Mouse (Mus musculus): ENCODE results near the gene Spen. TPM values are rescaled to one million over a fixed set of nuclear protein-coding genes. Genes with fewer than 3 reads are reported as not detected.

Spen gene
- polyA plus RNA-seq, 1 experiment = 46.9 TPM

- peaks cover 3% of the 10 kb centered on the region for H3K4me1 ChIP-seq (ENCODE audit: control insufficient read depth, insufficient read depth, low read length)
- H3K27me3 ChIP-seq (ENCODE audit: control insufficient read depth, insufficient read depth, low read length, poor library complexity, severe bottlenecking) = no peaks in the 10 kb centered on the region
- H3K36me3 ChIP-seq (ENCODE audit: control insufficient read depth, insufficient read depth, low read length, poor library complexity, severe bottlenecking) = no peaks in the 10 kb centered on the region
- no peak overlapping the region for H3K27ac ChIP-seq (ENCODE audit: insufficient read depth, low read length)
- peak overlapping the region; percentile 14; the same call in 1 of the 2 replicates for H3K4me3 ChIP-seq (ENCODE audit: low read depth, low read length)
- no peaks in the 10 kb centered on the region for H3K9me3 ChIP-seq (replicated peaks; ENCODE audit: control insufficient read depth, insufficient read depth, low read length, poor library complexity, severe bottlenecking)
- no peak overlapping the region for H3K9ac ChIP-seq (ENCODE audit: low read depth, poor library complexity, severe bottlenecking)
- no peak for TF ChIP-seq POLR2A (IDR thresholded peaks at IDR 0.05; ENCODE audit: insufficient read depth, low read length)
- no peak for TF ChIP-seq EP300 (IDR thresholded peaks at IDR 0.05; ENCODE audit: insufficient read depth, low read depth, low read length)
Measured at GRCm38 (mm10) chr4:141433191-141433590, 105.2 kb downstream of the Spen start.

- Histone ChIP-seq H3K27ac (ENCODE audit: insufficient read depth, low read length) (no peak overlapping the region), H3K27me3 (ENCODE audit: control insufficient read depth, insufficient read depth, low read length, poor library complexity, severe bottlenecking) (no peaks in the 10 kb centered on the region), H3K4me3 (ENCODE audit: low read depth, low read length) (no peak overlapping the region), H3K36me3 (ENCODE audit: control insufficient read depth, insufficient read depth, low read length, poor library complexity, severe bottlenecking) (no peaks in the 10 kb centered on the region), H3K9me3 (replicated peaks; ENCODE audit: control insufficient read depth, insufficient read depth, low read length, poor library complexity, severe bottlenecking) (no peaks in the 10 kb centered on the region), H3K4me1 (ENCODE audit: control insufficient read depth, insufficient read depth, low read length) (peaks cover 3% of the 10 kb centered on the region), H3K9ac (ENCODE audit: low read depth, poor library complexity, severe bottlenecking) (no peak overlapping the region)
- no peak for TF ChIP-seq EP300 (IDR thresholded peaks at IDR 0.05; ENCODE audit: insufficient read depth, low read depth, low read length)
- TF ChIP-seq CTCF (IDR thresholded peaks at IDR 0.05; ENCODE audit: low read depth, low read length) = no peak
- no peak for TF ChIP-seq POLR2A (IDR thresholded peaks at IDR 0.05; ENCODE audit: insufficient read depth, low read length)
Measured at GRCm38 (mm10) chr4:141432666-141433065, 105.7 kb downstream of the Spen start.

- Histone ChIP-seq H3K27ac (ENCODE audit: insufficient read depth, low read length) (no peak overlapping the region), H3K9ac (ENCODE audit: low read depth, poor library complexity, severe bottlenecking) (no peak overlapping the region), H3K27me3 (ENCODE audit: control insufficient read depth, insufficient read depth, low read length, poor library complexity, severe bottlenecking) (no peaks in the 10 kb centered on the region), H3K4me3 (ENCODE audit: low read depth, low read length) (no peak overlapping the region), H3K36me3 (ENCODE audit: control insufficient read depth, insufficient read depth, low read length, poor library complexity, severe bottlenecking) (no peaks in the 10 kb centered on the region), H3K4me1 (ENCODE audit: control insufficient read depth, insufficient read depth, low read length) (peaks cover 3% of the 10 kb centered on the region), H3K9me3 (replicated peaks; ENCODE audit: control insufficient read depth, insufficient read depth, low read length, poor library complexity, severe bottlenecking) (no peaks in the 10 kb centered on the region)
- TF ChIP-seq EP300 (IDR thresholded peaks at IDR 0.05; ENCODE audit: insufficient read depth, low read depth, low read length) (no peak), CTCF (IDR thresholded peaks at IDR 0.05; ENCODE audit: low read depth, low read length) (peak; percentile 89)
Measured at GRCm38 (mm10) chr4:141430997-141431396, 107.4 kb downstream of the Spen start.

- no peaks in the 10 kb centered on the region for H3K9me3 ChIP-seq (replicated peaks; ENCODE audit: control insufficient read depth, insufficient read depth, low read length, poor library complexity, severe bottlenecking)
- H3K27ac ChIP-seq (ENCODE audit: insufficient read depth, low read length) = no peak overlapping the region
- H3K9ac ChIP-seq (ENCODE audit: low read depth, poor library complexity, severe bottlenecking) = no peak overlapping the region
- no peaks in the 10 kb centered on the region for H3K36me3 ChIP-seq (ENCODE audit: control insufficient read depth, insufficient read depth, low read length, poor library complexity, severe bottlenecking)
- no peaks in the 10 kb centered on the region for H3K27me3 ChIP-seq (ENCODE audit: control insufficient read depth, insufficient read depth, low read length, poor library complexity, severe bottlenecking)
- TF ChIP-seq CTCF (IDR thresholded peaks at IDR 0.05; ENCODE audit: low read depth, low read length) (peak; percentile 86), EP300 (IDR thresholded peaks at IDR 0.05; ENCODE audit: insufficient read depth, low read depth, low read length) (no peak)
- peaks cover 3% of the 10 kb centered on the region for H3K4me1 ChIP-seq (ENCODE audit: control insufficient read depth, insufficient read depth, low read length)
- no peak overlapping the region for H3K4me3 ChIP-seq (ENCODE audit: low read depth, low read length)
Measured at GRCm38 (mm10) chr4:141429847-141430246, 108.5 kb downstream of the Spen start.

- H3K27ac ChIP-seq (ENCODE audit: insufficient read depth, low read length) = no peak overlapping the region
- H3K4me1 ChIP-seq (ENCODE audit: control insufficient read depth, insufficient read depth, low read length) = peaks cover 3% of the 10 kb centered on the region
- H3K9ac ChIP-seq (ENCODE audit: low read depth, poor library complexity, severe bottlenecking) = no peak overlapping the region
- H3K9me3 ChIP-seq (replicated peaks; ENCODE audit: control insufficient read depth, insufficient read depth, low read length, poor library complexity, severe bottlenecking) = no peaks in the 10 kb centered on the region
- no peaks in the 10 kb centered on the region for H3K36me3 ChIP-seq (ENCODE audit: control insufficient read depth, insufficient read depth, low read length, poor library complexity, severe bottlenecking)
- no peak overlapping the region for H3K4me3 ChIP-seq (ENCODE audit: low read depth, low read length)
- H3K27me3 ChIP-seq (ENCODE audit: control insufficient read depth, insufficient read depth, low read length, poor library complexity, severe bottlenecking) = no peaks in the 10 kb centered on the region
- TF ChIP-seq POLR2A (IDR thresholded peaks at IDR 0.05; ENCODE audit: insufficient read depth, low read length) (no peak), EP300 (IDR thresholded peaks at IDR 0.05; ENCODE audit: insufficient read depth, low read depth, low read length) (no peak), CTCF (IDR thresholded peaks at IDR 0.05; ENCODE audit: low read depth, low read length) (no peak)
Measured at GRCm38 (mm10) chr4:141429381-141429780, 109.0 kb downstream of the Spen start.

GRCm38 (mm10) chr4:141427921-141428320 lies 110.5 kb downstream of the Spen start:
- no peaks in the 10 kb centered on the region for H3K4me1 ChIP-seq (ENCODE audit: control insufficient read depth, insufficient read depth, low read length)
- no peak overlapping the region for H3K9ac ChIP-seq (ENCODE audit: low read depth, poor library complexity, severe bottlenecking)
- H3K27ac ChIP-seq (ENCODE audit: insufficient read depth, low read length) = no peak overlapping the region
- H3K9me3 ChIP-seq (replicated peaks; ENCODE audit: control insufficient read depth, insufficient read depth, low read length, poor library complexity, severe bottlenecking) = no peaks in the 10 kb centered on the region
- no peaks in the 10 kb centered on the region for H3K36me3 ChIP-seq (ENCODE audit: control insufficient read depth, insufficient read depth, low read length, poor library complexity, severe bottlenecking)
- TF ChIP-seq POLR2A (IDR thresholded peaks at IDR 0.05; ENCODE audit: insufficient read depth, low read length) = no peak
- TF ChIP-seq EP300 (IDR thresholded peaks at IDR 0.05; ENCODE audit: insufficient read depth, low read depth, low read length) = no peak
- no peak for TF ChIP-seq CTCF (IDR thresholded peaks at IDR 0.05; ENCODE audit: low read depth, low read length)
- H3K27me3 ChIP-seq (ENCODE audit: control insufficient read depth, insufficient read depth, low read length, poor library complexity, severe bottlenecking) = no peaks in the 10 kb centered on the region
- H3K4me3 ChIP-seq (ENCODE audit: low read depth, low read length) = no peak overlapping the region
